Mouse (Mus musculus) mesoderm, embryonic 11.5 days (tissue): ENCODE results near the gene Mafb.

Source experiments
- DNase-seq: peaks from one replicate; pipeline ENCODE4 v3.0.0-alpha.2; 2012; ENCODE audit warnings: low read depth, low spot score

Mafb gene

DNA sequence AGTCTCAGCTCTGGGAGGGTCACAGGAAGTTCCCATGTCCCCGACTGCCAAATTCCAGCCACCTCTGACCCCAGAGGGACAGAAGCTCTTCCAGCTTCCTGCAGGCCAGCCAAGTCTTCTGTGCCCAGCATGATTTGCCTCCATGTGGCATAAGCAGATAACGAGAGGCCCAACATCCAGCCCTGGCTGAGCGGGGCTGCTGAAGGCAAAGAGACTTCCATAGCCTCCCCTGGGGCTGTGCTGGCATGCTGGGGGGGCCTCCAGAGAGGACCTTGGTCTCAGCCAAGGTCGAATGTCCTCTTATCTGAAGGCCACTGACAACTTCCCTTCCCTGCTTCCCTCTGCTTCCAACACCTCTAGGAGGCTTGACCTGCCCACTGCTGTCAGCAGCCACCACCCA lies 39.7 kb downstream of the Mafb start:
- DNase-seq: no peak

- no peak for DNase-seq
Measured at GRCm38 (mm10) chr2:160325105-160325644, 41.7 kb downstream of the Mafb start.

DNA sequence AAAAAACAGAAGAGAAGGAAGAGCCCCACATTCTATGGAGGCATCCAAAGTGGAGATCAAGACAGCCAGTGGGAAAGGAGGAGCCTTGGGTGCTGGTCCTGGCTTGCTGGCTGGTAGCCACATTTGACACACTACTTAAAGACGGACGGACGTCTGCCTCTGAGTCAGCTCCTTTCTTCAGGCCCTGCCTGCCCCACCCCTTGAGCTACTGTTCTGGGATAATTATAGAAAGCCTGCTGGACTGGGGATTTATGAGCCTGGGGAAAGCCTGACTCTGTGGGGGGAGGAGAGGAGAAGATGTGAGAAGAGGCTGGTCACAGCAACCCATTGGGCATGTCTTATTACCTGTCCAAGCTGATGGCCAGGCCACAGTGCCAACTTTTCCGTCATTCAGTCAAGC lies 45.0 kb downstream of the Mafb start:
- DNase-seq: no peak

DNA sequence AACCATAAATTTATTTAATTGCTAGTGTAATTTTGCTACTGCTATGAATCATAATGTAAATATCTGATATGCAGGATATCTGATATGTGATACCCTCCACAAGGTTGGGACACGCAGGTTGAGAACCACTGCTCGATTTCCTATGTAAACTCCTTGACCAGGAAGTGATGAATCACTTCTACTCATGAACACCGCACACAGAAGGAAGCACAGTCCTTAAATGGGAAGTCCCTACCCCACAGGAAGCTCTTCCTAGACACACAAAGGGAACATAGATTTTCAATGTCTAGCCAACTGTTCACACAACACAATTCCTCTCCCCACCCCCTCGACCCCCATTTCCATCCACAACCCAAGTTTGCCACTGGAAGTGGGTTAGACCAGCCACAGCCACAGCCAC lies 48.6 kb downstream of the Mafb start:
- no peak for DNase-seq
